Mouse (Mus musculus) hindbrain, embryonic 12.5 days (tissue): Measurements from ENCODE around the gene Mpped2. TPM values are rescaled to one million over a fixed set of nuclear protein-coding genes. Genes with fewer than 3 reads are reported as not detected.

ENCODE experiments used
- ATAC-seq: fragments of 200-750 bp; cut with Nextera tagmentation; 2 replicates; pipeline ENCODE4 v1.8.0; 2017; ENCODE audit warnings: moderate TSS enrichment; ENCODE audit not compliant: low FRiP score
- H3K27ac ChIP-seq: fragments of 300-500 bp; sonication (generic); 2 replicates; pipeline ENCODE4 v1.5.1; 2016; ENCODE audit warnings: mild to moderate bottlenecking
- H3K27me3 ChIP-seq: fragments of 300-500 bp; sonication (generic); 2 replicates; pipeline ENCODE4 v1.6.1; 2016; ENCODE audit warnings: mild to moderate bottlenecking
- H3K36me3 ChIP-seq: fragments of 300-500 bp; sonication (generic); 2 replicates; pipeline ENCODE4 v1.6.1; 2016; ENCODE audit warnings: mild to moderate bottlenecking
- H3K4me1 ChIP-seq: fragments of 300-500 bp; sonication (generic); 2 replicates; pipeline ENCODE4 v1.6.1; 2016
- H3K4me2 ChIP-seq: fragments of 300-500 bp; sonication (generic); replicated peaks from 2 replicates; pipeline ENCODE4 v1.6.1; 2016; ENCODE audit warnings: mild to moderate bottlenecking
- H3K4me3 ChIP-seq: fragments of 300-500 bp; sonication (generic); 2 replicates; pipeline ENCODE4 v1.5.1; 2016; ENCODE audit warnings: mild to moderate bottlenecking
- H3K9ac ChIP-seq: fragments of 300-500 bp; sonication (generic); 2 replicates; pipeline ENCODE4 v1.6.1; 2016; ENCODE audit warnings: mild to moderate bottlenecking, moderate library complexity
- H3K9me3 ChIP-seq: fragments of 300-500 bp; sonication (generic); replicated peaks from 2 replicates; pipeline ENCODE4 v1.6.1; 2016; ENCODE audit warnings: mild to moderate bottlenecking
- WGBS: fragments of 180-500 bp; shearing (Covaris S2); methylation state at CpG from one replicate; pipeline ENCODE4 v1.1.7; 2016; 5-methylcytosine and 5-hydroxymethylcytosine counted together
- polyA plus RNA-seq: library from polyadenylated mRNA; unstranded; fragments of >200 nt; fragmentation: Nextera tagmentation; extraction: Ambion mirVana; gene quantifications from 2 replicates; pipeline ENCODE4 v1.2.1, GENCODE M21; 2016

The Mpped2 gene
- polyA plus RNA-seq, 1 experiment from 2014 or later: 84.2 TPM

DNA sequence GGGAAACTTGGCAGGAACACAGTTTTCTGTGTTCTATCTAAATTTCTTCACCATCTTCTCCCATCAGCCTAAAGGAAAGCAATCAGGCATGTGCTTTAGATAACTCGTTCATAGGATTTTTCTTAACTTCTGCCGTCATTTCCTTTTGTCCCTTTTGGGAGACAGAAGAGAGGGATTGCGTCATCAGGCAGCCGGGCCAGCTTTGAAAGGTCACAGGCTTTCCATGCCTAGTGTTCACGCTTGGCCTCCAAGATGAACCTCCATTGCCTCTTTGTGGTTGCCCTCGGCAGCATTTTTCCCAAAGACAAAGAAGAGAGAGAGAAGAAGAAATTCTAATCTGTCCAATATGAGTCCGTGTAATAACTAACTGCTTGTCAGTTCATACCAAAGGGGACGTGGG is 95.0 kb downstream of the Mpped2 start:
- Histone ChIP-seq H3K4me3 (no peak overlapping the region), H3K36me3 (0 out of 2 replicates have a peak, but pooled peaks cover 6% of the 10 kb centered on the region), H3K4me2 (no peak overlapping the region), H3K9me3 (no peaks in the 10 kb centered on the region), H3K27me3 (no peaks in the 10 kb centered on the region), H3K4me1 (peaks cover 13% of the 10 kb centered on the region), H3K27ac (no peak overlapping the region), H3K9ac (no peak overlapping the region)
- 31% methylated on average over 8 of the region's 8 CpGs for WGBS
- no peak for ATAC-seq

DNA sequence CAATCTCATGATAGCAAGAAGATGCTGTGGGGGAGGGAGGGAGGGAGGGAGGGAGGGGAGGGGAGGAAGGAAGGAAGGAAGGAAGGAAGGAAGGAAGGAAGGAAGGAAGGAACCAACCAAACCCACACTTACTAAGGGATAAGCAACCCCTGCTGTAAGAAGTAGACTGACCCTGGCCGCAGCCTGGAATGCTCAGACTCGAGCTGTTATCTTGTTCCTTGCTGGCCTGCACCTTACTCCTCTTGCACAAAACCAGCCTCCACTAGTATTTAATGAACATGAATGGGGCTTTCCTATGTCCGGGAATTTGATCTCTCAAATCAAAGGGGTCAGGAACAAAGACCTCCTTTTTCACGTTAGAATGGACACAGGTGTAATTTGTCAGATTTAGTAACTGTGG is 95.5 kb downstream of the Mpped2 start:
- no peaks in the 10 kb centered on the region for H3K9me3 ChIP-seq
- no peaks in the 10 kb centered on the region for H3K27me3 ChIP-seq
- no peak overlapping the region for H3K4me2 ChIP-seq
- H3K4me3 ChIP-seq: no peak overlapping the region
- 61% methylated on average over 4 of the region's 4 CpGs for WGBS
- 0 out of 2 replicates have a peak, but pooled peaks cover 6% of the 10 kb centered on the region for H3K36me3 ChIP-seq
- no peak for ATAC-seq
- peaks cover 13% of the 10 kb centered on the region for H3K4me1 ChIP-seq
- no peak overlapping the region for H3K9ac ChIP-seq
- H3K27ac ChIP-seq: no peak overlapping the region

DNA sequence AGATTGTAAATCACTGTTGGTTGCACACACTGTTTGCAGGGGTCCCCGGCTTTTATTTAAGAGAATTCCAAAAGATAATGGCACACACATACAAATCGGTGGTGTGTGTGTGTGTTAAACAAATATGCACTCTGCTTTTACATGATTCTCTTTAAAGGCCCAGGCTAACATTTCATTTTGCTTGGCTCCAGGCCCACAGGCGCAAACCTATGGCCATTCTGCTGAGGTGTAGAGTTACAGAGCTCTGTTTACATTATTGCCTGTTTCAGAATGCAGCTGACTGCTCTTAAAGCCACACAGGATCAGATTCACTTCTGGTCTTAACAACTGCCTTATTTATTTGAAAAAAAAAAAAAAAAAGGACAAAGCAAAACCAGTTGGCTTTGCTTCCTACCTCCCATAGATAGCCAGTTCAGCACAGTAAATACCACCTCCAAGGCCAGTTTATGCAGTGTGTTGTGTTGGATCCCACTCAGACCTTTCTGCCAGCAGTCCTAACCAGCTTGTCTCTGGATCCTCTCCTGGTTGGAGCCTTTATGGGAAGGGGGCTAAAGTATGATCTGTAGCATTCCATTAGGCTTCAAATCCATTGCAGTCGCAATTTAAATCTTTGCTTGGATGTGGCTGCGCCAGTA is 96.7 kb downstream of the Mpped2 start:
- Histone ChIP-seq H3K27me3 (no peaks in the 10 kb centered on the region), H3K4me2 (no peak overlapping the region), H3K9me3 (no peaks in the 10 kb centered on the region), H3K4me3 (no peak overlapping the region), H3K9ac (no peak overlapping the region), H3K36me3 (0 out of 2 replicates have a peak, but pooled peaks cover 5% of the 10 kb centered on the region), H3K4me1 (peaks cover 13% of the 10 kb centered on the region), H3K27ac (no peak overlapping the region)
- WGBS: 60% methylated on average over 5 of the region's 5 CpGs
- ATAC-seq: no peak

DNA sequence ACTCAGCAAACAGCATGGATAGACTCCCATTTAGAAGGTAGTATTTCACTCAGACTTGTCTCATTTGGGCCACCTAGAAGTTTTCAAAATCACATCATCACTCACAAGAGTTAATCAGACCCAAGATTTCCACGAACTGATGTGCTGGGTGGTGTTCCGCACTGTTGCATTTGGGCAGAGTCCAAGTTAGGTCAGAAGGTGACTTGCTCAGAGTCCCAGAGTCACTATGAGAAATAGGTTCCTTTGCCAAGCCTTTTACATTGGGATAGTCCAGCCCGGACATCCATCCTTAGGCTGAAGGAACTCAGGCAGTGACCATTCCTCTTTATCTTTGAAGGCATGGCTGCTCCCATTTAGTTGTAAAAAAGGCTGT is 97.2 kb downstream of the Mpped2 start:
- H3K27ac ChIP-seq: no peak overlapping the region
- no peak overlapping the region for H3K4me2 ChIP-seq
- H3K4me1 ChIP-seq: peaks cover 13% of the 10 kb centered on the region
- no peaks in the 10 kb centered on the region for H3K27me3 ChIP-seq
- ATAC-seq: no peak
- no peaks in the 10 kb centered on the region for H3K9me3 ChIP-seq
- H3K36me3 ChIP-seq: 0 out of 2 replicates have a peak, but pooled peaks cover 3% of the 10 kb centered on the region
- no peak overlapping the region for H3K4me3 ChIP-seq
- 58% methylated on average over 3 of the region's 3 CpGs for whole genome bisulfite sequencing
- H3K9ac ChIP-seq: no peak overlapping the region

DNA sequence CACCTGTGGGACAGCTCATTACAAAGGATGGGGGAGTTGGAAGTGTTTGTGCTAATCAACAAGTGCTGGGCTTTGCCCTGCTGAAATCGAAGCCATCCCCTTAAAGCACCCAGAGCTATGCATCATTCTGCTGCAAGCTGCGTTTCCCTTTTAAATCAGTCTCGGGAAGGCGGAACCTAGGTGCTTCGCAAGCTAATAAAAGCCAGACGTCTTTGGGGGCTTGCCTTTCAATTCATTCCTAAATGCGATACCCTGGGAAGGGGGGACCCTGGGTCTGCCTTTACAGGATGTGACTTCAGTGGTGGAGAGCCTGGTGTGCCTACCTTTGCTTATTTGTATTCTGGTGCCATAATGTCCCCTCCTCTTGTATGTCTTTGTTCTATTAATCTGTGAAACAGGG is 103.2 kb downstream of the Mpped2 start:
- H3K9ac ChIP-seq: 0 out of 2 replicates have a peak overlapping the region, but pooled peaks have one; percentile 18
- no peaks in the 10 kb centered on the region for H3K27me3 ChIP-seq
- peaks cover 33% of the 10 kb centered on the region for H3K4me1 ChIP-seq
- no peaks in the 10 kb centered on the region for H3K9me3 ChIP-seq
- 0 out of 2 replicates have a peak, but pooled peaks cover 3% of the 10 kb centered on the region for H3K36me3 ChIP-seq
- H3K4me2 ChIP-seq: peak overlapping the region; percentile 16; the same call in 1 of the 2 replicates
- 10% methylated on average over 7 of the region's 7 CpGs for WGBS
- ATAC-seq: no peak
- H3K4me3 ChIP-seq: no peak overlapping the region
- peak overlapping the region; percentile 56; the same call in 1 of the 2 replicates for H3K27ac ChIP-seq

DNA sequence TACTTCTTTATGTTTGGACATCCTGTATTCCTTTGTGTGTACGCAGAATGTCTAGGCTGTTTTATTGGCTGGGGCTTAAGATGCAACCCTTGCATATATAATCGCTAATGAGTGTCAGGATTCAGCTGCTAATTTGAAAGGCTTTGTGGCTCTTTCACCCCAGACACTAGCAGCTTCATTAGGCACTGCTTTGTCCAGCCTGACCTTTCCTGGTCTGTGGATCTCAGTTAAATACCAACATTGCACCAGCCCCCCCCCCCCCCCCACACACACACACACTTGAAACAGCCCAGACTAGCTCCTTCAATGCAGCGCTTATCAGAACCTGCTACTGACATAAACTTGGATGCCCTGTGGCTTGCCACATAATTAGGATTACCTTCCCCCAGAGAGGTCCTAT is 104.8 kb downstream of the Mpped2 start:
- H3K9me3 ChIP-seq: no peaks in the 10 kb centered on the region
- peak overlapping the region; percentile 13; the same call in 1 of the 2 replicates for H3K4me2 ChIP-seq
- no peaks in the 10 kb centered on the region for H3K27me3 ChIP-seq
- H3K9ac ChIP-seq: no peak overlapping the region
- peak; percentile 76 for ATAC-seq
- no peak overlapping the region for H3K4me3 ChIP-seq
- peaks cover 33% of the 10 kb centered on the region for H3K4me1 ChIP-seq
- WGBS: 19% methylated on average over 3 of the region's 3 CpGs
- H3K36me3 ChIP-seq: no peaks in the 10 kb centered on the region
- 0 out of 2 replicates have a peak overlapping the region, but pooled peaks have one; percentile 8 for H3K27ac ChIP-seq

DNA sequence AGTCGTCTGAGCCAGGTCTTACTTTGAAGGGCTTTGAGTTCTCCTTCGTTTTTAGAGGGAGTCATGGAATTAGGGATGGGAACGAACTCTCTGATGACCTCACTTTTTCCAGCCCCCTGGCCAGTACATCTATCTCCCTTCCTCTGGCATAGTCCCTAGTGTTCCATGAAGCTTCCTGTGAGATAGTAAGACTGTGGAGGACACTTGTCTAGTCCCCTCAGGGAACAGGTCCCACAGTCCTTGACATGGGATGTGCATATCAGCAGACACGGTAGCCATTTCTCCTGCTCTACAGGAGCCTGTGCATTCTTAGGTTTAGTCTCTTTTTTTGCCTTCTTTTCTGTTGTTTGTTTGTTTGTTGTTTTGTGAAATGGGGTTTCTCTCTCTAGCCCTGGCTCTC is 105.8 kb downstream of the Mpped2 start:
- WGBS: 58% methylated on average over 4 of the region's 4 CpGs
- H3K4me1 ChIP-seq: peaks cover 33% of the 10 kb centered on the region
- ATAC-seq: 0 out of 2 replicates have a peak, but pooled peaks have one; percentile 16
- H3K27me3 ChIP-seq: no peaks in the 10 kb centered on the region
- no peak overlapping the region for H3K27ac ChIP-seq
- no peak overlapping the region for H3K4me2 ChIP-seq
- H3K9me3 ChIP-seq: no peaks in the 10 kb centered on the region
- no peak overlapping the region for H3K9ac ChIP-seq
- H3K36me3 ChIP-seq: no peaks in the 10 kb centered on the region
- no peak overlapping the region for H3K4me3 ChIP-seq

DNA sequence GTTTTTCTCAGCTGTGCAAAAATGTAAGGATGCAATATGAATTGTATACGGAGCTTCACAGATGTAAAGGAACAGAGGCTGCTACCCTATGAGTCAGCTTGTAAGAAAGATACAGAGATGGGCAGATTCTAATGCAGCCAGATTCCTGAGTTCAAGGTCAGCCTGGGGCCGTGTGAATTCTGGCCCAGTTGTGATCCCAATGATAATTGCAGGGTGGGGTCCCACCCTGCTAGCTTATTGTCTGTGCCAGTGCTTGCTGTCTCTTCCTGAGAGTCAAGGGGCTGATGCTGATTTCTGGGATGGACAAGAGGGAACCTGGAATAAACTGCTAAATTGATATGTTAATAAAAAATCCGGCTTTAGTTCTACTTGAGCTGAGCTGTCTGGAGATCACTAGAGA is 122.8 kb downstream of the Mpped2 start:
- no peak overlapping the region for H3K4me3 ChIP-seq
- no peak overlapping the region for H3K4me2 ChIP-seq
- H3K36me3 ChIP-seq: no peaks in the 10 kb centered on the region; the same call in 1 of the 2 replicates
- ATAC-seq: no peak
- H3K27ac ChIP-seq: no peak overlapping the region
- 0 out of 2 replicates have a peak, but pooled peaks cover 3% of the 10 kb centered on the region for H3K9me3 ChIP-seq
- no peaks in the 10 kb centered on the region for H3K4me1 ChIP-seq
- H3K9ac ChIP-seq: no peak overlapping the region
- 93% methylated on average over 3 of the region's 3 CpGs for whole genome bisulfite sequencing
- H3K27me3 ChIP-seq: no peaks in the 10 kb centered on the region

DNA sequence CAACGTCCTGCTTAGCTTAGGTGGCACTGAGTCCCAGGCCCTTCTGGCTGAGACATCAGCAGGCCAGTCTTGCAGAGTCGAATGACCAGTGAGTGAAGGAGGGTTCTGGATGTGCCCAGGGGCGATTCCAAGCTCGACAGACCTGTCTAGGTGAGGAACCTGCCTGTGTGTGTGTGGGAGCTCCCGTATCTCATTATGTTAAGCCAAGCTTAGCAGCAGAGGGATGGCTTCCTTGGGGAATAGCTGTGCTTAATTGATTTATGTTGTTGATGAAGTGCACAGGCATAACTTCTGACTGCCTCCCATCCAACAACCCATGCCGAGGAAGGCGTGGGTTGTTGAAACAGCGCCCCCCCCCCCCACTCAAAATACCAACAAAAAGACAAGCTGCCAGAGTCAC is 128.2 kb downstream of the Mpped2 start:
- H3K4me3 ChIP-seq: no peak overlapping the region
- H3K9ac ChIP-seq: no peak overlapping the region
- H3K4me1 ChIP-seq: peaks cover 26% of the 10 kb centered on the region
- no peak overlapping the region for H3K4me2 ChIP-seq
- H3K36me3 ChIP-seq: no peaks in the 10 kb centered on the region
- WGBS: 62% methylated on average over 8 of the region's 8 CpGs
- 0 out of 2 replicates have a peak, but pooled peaks have one; percentile 39 for ATAC-seq
- no peaks in the 10 kb centered on the region for H3K9me3 ChIP-seq
- H3K27me3 ChIP-seq: peaks cover 7% of the 10 kb centered on the region; the same call in 1 of the 2 replicates
- H3K27ac ChIP-seq: no peak overlapping the region

DNA sequence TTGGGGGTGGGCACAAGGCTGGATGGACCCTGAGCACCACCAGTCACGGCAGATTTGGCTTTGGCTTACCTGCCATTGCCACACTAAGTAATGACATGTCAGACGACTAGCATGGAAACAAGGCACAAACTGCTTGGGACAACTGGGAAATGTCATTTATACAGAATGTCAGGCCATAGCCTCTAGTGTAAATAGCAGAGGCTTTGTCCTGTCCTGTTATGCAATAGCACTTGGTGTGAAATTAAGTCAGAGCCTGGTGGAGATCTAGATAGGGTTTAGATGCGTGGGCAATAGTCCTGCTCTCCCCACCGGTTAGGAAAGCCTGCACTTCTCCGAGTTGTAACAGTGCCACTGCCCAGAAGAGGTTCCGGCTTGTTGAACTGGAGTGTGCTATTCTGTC is 128.8 kb downstream of the Mpped2 start:
- Histone ChIP-seq H3K9ac (0 out of 2 replicates have a peak overlapping the region, but pooled peaks have one; percentile 5), H3K4me1 (peaks cover 26% of the 10 kb centered on the region)
- ATAC-seq: peak; percentile 44

DNA sequence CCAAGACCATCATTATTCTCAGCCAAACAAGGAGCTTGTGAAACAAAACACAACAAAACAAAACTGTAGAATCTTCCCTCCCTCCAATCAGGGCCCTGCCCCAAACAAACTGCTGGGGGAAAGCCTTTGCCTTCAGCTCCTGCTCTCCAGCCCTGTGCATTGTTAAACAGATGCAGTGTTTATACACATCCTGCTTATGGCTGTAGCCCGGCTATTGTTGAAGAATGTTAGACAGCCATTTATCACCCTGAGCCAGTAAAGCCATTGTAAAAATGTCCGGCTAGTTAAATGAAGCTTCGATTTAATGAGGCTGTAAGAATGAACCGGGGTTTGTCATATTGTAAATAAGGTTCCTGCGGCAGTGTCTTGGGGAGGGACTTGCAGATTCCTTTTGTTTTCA is 129.5 kb downstream of the Mpped2 start:
- Histone ChIP-seq H3K27me3 (peaks cover 7% of the 10 kb centered on the region; the same call in 1 of the 2 replicates), H3K4me2 (peak overlapping the region; percentile 22; the same call in 1 of the 2 replicates), H3K27ac (peak overlapping the region; percentile 57), H3K9ac (no peak overlapping the region; the same call in 1 of the 2 replicates), H3K4me3 (no peak overlapping the region), H3K4me1 (peaks cover 26% of the 10 kb centered on the region), H3K9me3 (no peaks in the 10 kb centered on the region), H3K36me3 (no peaks in the 10 kb centered on the region)
- 16% methylated on average over 5 of the region's 5 CpGs for WGBS
- ATAC-seq: peak; percentile 80

More for the DNA sequence above, 128.8 kb downstream of the Mpped2 start:
- Histone ChIP-seq H3K27ac (peak overlapping the region; percentile 57), H3K4me3 (no peak overlapping the region), H3K36me3 (no peaks in the 10 kb centered on the region), H3K27me3 (peaks cover 7% of the 10 kb centered on the region; the same call in 1 of the 2 replicates), H3K9me3 (no peaks in the 10 kb centered on the region), H3K4me2 (no peak overlapping the region)
- WGBS: 26% methylated on average over 6 of the region's 6 CpGs

DNA sequence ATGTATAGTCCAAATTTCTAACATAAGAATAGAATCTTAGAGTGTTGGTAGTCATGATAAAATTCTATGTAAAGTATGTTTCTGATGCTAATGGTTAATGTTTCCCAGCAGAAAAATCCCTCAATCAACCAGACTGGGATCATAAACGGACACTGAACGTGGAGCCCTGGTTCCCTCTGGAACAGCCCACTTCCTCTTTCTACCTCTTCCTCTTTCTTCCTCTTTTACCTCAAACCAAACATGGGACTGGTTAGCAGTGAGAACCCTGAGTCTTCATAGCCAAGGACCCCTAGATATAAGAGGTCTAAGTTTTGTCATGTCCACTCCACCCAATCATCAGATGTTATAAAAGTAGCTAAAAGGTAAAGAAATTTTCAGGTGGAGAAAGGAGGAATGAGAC is 132.4 kb downstream of the Mpped2 start:
- Histone ChIP-seq H3K27me3 (peaks cover 7% of the 10 kb centered on the region; the same call in 1 of the 2 replicates), H3K27ac (no peak overlapping the region), H3K4me1 (peaks cover 47% of the 10 kb centered on the region), H3K9me3 (no peaks in the 10 kb centered on the region), H3K36me3 (no peaks in the 10 kb centered on the region), H3K4me3 (no peak overlapping the region), H3K4me2 (no peak overlapping the region), H3K9ac (no peak overlapping the region)
- 89% methylated on average over 2 of the region's 2 CpGs for WGBS
- no peak for ATAC-seq

DNA sequence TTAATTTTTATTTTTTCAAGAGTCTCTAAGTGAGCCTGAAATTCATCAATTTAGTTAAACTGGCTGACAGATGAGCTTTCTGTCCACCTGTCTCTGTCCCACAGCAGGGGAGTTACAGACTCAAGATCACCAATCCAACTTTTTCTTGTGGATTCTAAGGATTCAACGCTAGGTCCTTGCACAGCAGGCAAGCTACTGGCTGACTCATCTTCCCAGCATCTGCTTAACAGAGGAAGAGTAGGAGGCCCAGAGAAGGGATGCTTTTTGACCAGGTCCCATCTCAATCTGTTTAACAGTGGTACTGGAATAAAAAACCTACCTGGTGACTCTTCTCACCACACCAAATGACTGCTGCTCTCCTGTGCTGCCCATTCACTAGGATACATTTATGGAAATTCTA is 133.0 kb downstream of the Mpped2 start:
- 81% methylated on average over 1 of the region's 1 CpGs for WGBS
- no peak for ATAC-seq
- Histone ChIP-seq H3K4me1 (peaks cover 49% of the 10 kb centered on the region), H3K4me3 (no peak overlapping the region), H3K4me2 (no peak overlapping the region), H3K9ac (no peak overlapping the region), H3K9me3 (no peaks in the 10 kb centered on the region), H3K36me3 (no peaks in the 10 kb centered on the region), H3K27ac (no peak overlapping the region), H3K27me3 (peaks cover 7% of the 10 kb centered on the region; the same call in 1 of the 2 replicates)
